Mouse (Mus musculus) limb, embryonic 14.5 days (tissue): ENCODE data around the gene Zc3h7b. TPM values are rescaled to one million over a fixed set of nuclear protein-coding genes. Genes with fewer than 3 reads are reported as not detected.

Experiments used
- ATAC-seq: fragments of 200-750 bp; cut with Nextera tagmentation; 2 replicates; pipeline ENCODE4 v1.8.0; 2017; ENCODE audit warnings: low read depth, moderate number of reproducible peaks, moderate TSS enrichment; ENCODE audit not compliant: low FRiP score
- DNase-seq: peaks from one replicate; pipeline ENCODE4 v3.0.0-alpha.2; 2015; ENCODE audit warnings: low spot score
- H3K27ac ChIP-seq: fragments of 300-500 bp; sonication (generic); replicated peaks from 2 replicates; pipeline ENCODE4 v1.5.1; 2014; ENCODE audit warnings: low read depth, mild to moderate bottlenecking, low read length, moderate library complexity, mixed read lengths
- H3K27me3 ChIP-seq: fragments of 300-500 bp; sonication (generic); 2 replicates; pipeline ENCODE4 v1.6.1; 2014; ENCODE audit warnings: low read length, mixed read lengths; ENCODE audit not compliant: control insufficient read depth, insufficient read depth
- H3K36me3 ChIP-seq: fragments of 300-500 bp; sonication (generic); 2 replicates; pipeline ENCODE4 v1.6.1; 2014; ENCODE audit warnings: mild to moderate bottlenecking, low read length, moderate library complexity, mixed read lengths; ENCODE audit not compliant: control insufficient read depth, insufficient read depth
- H3K4me1 ChIP-seq: fragments of 300-500 bp; sonication (generic); 2 replicates; pipeline ENCODE4 v1.6.1; 2014; ENCODE audit warnings: antibody characterized with exemption, low read length, mixed read lengths; ENCODE audit not compliant: control insufficient read depth, insufficient read depth
- H3K4me2 ChIP-seq: fragments of 300-500 bp; sonication (generic); replicated peaks from 2 replicates; pipeline ENCODE4 v1.6.1; 2014; ENCODE audit warnings: low read depth, mild to moderate bottlenecking, low read length, moderate library complexity; ENCODE audit not compliant: severe bottlenecking
- H3K4me3 ChIP-seq: fragments of 300-500 bp; sonication (generic); replicated peaks from 2 replicates; pipeline ENCODE4 v1.5.1; 2014; ENCODE audit warnings: low read length
- H3K9ac ChIP-seq: fragments of 300-500 bp; sonication (generic); 2 replicates; pipeline ENCODE4 v1.6.1; 2014; ENCODE audit warnings: mild to moderate bottlenecking, low read depth, low read length, moderate library complexity; ENCODE audit not compliant: severe bottlenecking
- H3K9me3 ChIP-seq: fragments of 300-500 bp; sonication (generic); 2 replicates; pipeline ENCODE4 v1.6.1; 2016; ENCODE audit warnings: low read length; ENCODE audit not compliant: control insufficient read depth
- POLR2A ChIP-seq: fragments of 200-500 bp; IDR thresholded peaks from 2 replicates; pipeline ENCODE4 v1.8.0; 2012; ENCODE audit warnings: inconsistent platforms, mild to moderate bottlenecking, moderate library complexity, borderline replicate concordance; ENCODE audit not compliant: insufficient read depth, insufficient read length; ENCODE audit errors: extremely low read depth
- WGBS: fragments of 180-500 bp; shearing (Covaris S2); extraction: QIAGEN DNeasy Blood & Tissue Kit; methylation state at CpG from one replicate; pipeline ENCODE4 v1.1.7; 2014; 5-methylcytosine and 5-hydroxymethylcytosine counted together
- polyA plus RNA-seq, 2 experiments: library from polyadenylated mRNA; depleted of rRNA in 1 of 2; stranded (reverse) in 1 of 2; unstranded in 1 of 2; fragments of >200 nt; fragmentation: Nextera tagmentation in 1 of 2; extraction: Ambion mirVana in 1 of 2; gene quantifications; 2 replicates each; pipeline versions ENCODE4 v1.2.1 to v1.2.3; 2012 to 2014

Zc3h7b gene
- polyA plus RNA-seq, 2 experiments, result 43.2 to 61.9 TPM

DNA sequence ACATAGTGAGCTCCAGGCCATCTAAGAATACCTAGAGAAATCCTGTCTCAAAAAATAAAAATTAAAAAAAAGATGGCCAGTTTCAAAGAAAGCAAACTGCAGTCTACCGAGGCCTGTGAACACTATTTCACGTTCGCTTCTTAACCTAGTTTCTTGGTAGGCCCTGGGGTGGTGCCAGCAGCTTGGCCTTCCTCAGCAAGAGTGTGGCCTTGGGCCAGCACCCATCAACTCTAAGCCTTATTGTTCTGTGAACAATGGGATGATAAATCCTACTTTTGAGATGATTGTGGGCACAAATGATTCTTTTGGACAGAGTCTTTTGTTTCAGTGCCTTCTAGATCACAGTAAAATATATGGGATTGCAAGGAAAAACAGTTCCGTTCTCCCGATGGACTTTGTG is 13.8 kb downstream of the Zc3h7b start:
- no peak for DNase-seq
- H3K9me3 ChIP-seq, result no peaks in the 10 kb centered on the region
- no peak for ATAC-seq
- no peak overlapping the region for H3K4me3 ChIP-seq
- no peak overlapping the region for H3K27ac ChIP-seq
- H3K27me3 ChIP-seq, result no peaks in the 10 kb centered on the region
- H3K4me1 ChIP-seq, result no peaks in the 10 kb centered on the region
- TF ChIP-seq POLR2A, result no peak
- H3K9ac ChIP-seq, result no peak overlapping the region
- no peak overlapping the region for H3K4me2 ChIP-seq
- WGBS, result 90% methylated on average over 5 of the region's 5 CpGs
- peaks cover 10% of the 10 kb centered on the region for H3K36me3 ChIP-seq

GRCm38 (mm10) chr15:81759542-81759941 is 14.7 kb downstream of the Zc3h7b start:
- WGBS, result 88% methylated on average over 3 of the region's 3 CpGs
- no peak for ATAC-seq
- H3K9ac ChIP-seq, result no peak overlapping the region

GRCm38 (mm10) chr15:81760361-81761079 is 15.7 kb downstream of the Zc3h7b start:
- 93% methylated on average over 5 of the region's 5 CpGs for WGBS
- no peak for ATAC-seq
- H3K9me3 ChIP-seq, result no peaks in the 10 kb centered on the region
- no peak overlapping the region for H3K27ac ChIP-seq
- no peak overlapping the region for H3K9ac ChIP-seq
- H3K36me3 ChIP-seq, result peaks cover 9% of the 10 kb centered on the region
- DNase-seq, result no peak
- no peaks in the 10 kb centered on the region for H3K4me1 ChIP-seq
- H3K4me2 ChIP-seq, result no peak overlapping the region
- no peak for TF ChIP-seq POLR2A
- H3K27me3 ChIP-seq, result no peaks in the 10 kb centered on the region
- H3K4me3 ChIP-seq, result no peak overlapping the region

More at GRCm38 (mm10) chr15:81759542-81759941, 14.7 kb downstream of the Zc3h7b start:
- Histone ChIP-seq H3K27ac (no peak overlapping the region), H3K36me3 (peaks cover 10% of the 10 kb centered on the region), H3K9me3 (no peaks in the 10 kb centered on the region), H3K4me1 (no peaks in the 10 kb centered on the region), H3K27me3 (no peaks in the 10 kb centered on the region), H3K4me3 (no peak overlapping the region), H3K4me2 (no peak overlapping the region)
- no peak for TF ChIP-seq POLR2A
- DNase-seq, result no peak

- no peak overlapping the region for H3K4me3 ChIP-seq
- no peaks in the 10 kb centered on the region for H3K9me3 ChIP-seq
- H3K4me1 ChIP-seq, result no peaks in the 10 kb centered on the region
- no peak for ATAC-seq
- H3K27ac ChIP-seq, result no peak overlapping the region
- no peak for TF ChIP-seq POLR2A
- WGBS, result 52% methylated on average over 7 of the region's 7 CpGs
- H3K27me3 ChIP-seq, result no peaks in the 10 kb centered on the region
- peaks cover 3% of the 10 kb centered on the region; the same call in 1 of the 2 replicates for H3K36me3 ChIP-seq
- no peak overlapping the region for H3K4me2 ChIP-seq
- no peak overlapping the region for H3K9ac ChIP-seq
- DNase-seq, result no peak
Observed at GRCm38 (mm10) chr15:81761381-81761780, 16.5 kb downstream of the Zc3h7b start.

DNA sequence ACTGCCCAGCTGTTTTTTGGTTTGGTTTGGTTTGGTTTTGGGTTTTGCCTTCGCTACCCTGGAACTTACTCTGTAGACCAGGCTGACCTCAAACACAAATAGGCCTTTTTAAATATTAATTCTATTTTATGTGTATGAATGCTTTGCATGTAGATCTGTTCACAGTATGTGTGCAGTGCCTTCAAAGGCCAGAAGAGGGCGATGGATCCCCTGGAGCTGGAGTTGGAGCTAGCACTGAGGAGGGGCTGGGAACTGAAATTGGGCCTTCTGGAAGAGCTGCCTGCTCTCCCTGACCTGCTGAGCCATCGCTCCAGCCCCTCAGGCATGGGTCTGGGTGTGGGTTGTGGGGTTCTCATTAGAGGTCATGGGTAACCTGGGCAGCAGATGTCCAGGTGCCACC is 17.1 kb downstream of the Zc3h7b start:
- ATAC-seq, result no peak
- TF ChIP-seq POLR2A, result no peak
- WGBS, result 93% methylated on average over 3 of the region's 3 CpGs

More for the DNA sequence above, 17.1 kb downstream of the Zc3h7b start:
- DNase-seq, result no peak
- H3K36me3 ChIP-seq, result peaks cover 3% of the 10 kb centered on the region; the same call in 1 of the 2 replicates
- H3K9ac ChIP-seq, result no peak overlapping the region
- no peak overlapping the region for H3K4me2 ChIP-seq
- H3K4me1 ChIP-seq, result no peaks in the 10 kb centered on the region
- H3K4me3 ChIP-seq, result no peak overlapping the region
- no peaks in the 10 kb centered on the region for H3K27me3 ChIP-seq
- H3K27ac ChIP-seq, result no peak overlapping the region
- no peaks in the 10 kb centered on the region for H3K9me3 ChIP-seq
